ENCODE assay signal across 23 mouse cellular contexts in the genomic region with DNA sequence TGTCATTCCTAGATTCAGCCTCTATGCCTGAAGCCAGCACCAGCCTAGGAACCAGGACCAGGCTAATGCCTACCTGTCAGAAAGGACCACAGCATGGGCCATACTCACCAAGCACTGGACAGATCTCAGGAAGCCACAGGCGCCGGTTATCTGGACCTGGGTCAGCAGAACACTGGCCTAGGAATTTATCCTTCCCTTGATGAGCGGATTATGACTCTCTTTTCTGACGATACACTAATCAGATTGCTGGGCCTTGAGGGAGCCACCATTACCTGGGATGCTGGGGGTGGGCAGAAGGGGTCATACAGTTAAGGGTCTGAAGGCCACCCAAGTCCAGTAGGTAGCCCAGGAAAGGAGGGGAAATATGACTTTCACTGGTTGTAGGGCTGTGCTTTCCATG. TPM values are rescaled to one million over a fixed set of nuclear protein-coding genes. Genes with fewer than 3 reads are reported as not detected.
"Had no signal": no experiment of that assay in that cellular context is flagged by ENCODE, and none has a peak within 500 bp of the region (broad histone marks: within the 10 kb centered on the region; RNA-seq: fewer than 3 reads in every experiment).

A gene (minus strand): TSS at position 195 of the 400 bp plus-strand sequence.

- H3K4me3 ChIP-seq: left cerebral cortex, adult 2 months; limb, embryonic 12.5 days had no signal

- H3K9me3 ChIP-seq: limb, embryonic 12.5 days had no signal

- DNase-seq: kidney, adult 18-20 months; kidney, adult 9 months; kidney, postnatal 14 days; kidney, postnatal 4 days; layer of hippocampus, adult 9-11 months; layer of hippocampus, postnatal 36 days; lung, adult 2 months; lung, postnatal 14 days; lung, postnatal 4 days; midbrain, embryonic 14.5 days; right cerebral cortex, adult 18-20 months; right cerebral cortex, postnatal 14 days; right cerebral cortex, postnatal 4 days; thymus, adult 18-20 months; thymus, postnatal 36 days had no signal

- H3K27ac ChIP-seq: left cerebral cortex, adult 2 months; limb, embryonic 12.5 days had no signal

- H3K27me3 ChIP-seq: limb, embryonic 12.5 days had no signal

- H3K4me2 ChIP-seq: limb, embryonic 12.5 days; midbrain, embryonic 11.5 days had no signal

- ATAC-seq: intestine, embryonic 16.5 days had no signal

- H3K9ac ChIP-seq: limb, embryonic 12.5 days; liver, embryonic 14.5 days had no signal

RNA-seq across cellular contexts. Expression of the gene that starts here (rescaled TPM):
- total RNA-seq: midbrain, postnatal 0 days had no signal
- polyA plus RNA-seq: limb, embryonic 12.5 days; midbrain, embryonic 14.5 days; neural tube, embryonic 11.5 days; stomach, embryonic 14.5 days had no signal
